Mouse (Mus musculus): ENCODE data around the gene Tmod4.

Tmod4 gene

GRCm38 (mm10) chr3:95135433-95136052 is 11.3 kb downstream of the Tmod4 start:
- in situ Hi-C loops (cut with MboI, MseI): loop anchor here (5.0 to 10.0 kb wide), 2 partner anchors 679 to 1208 kb away; partner anchors contain the start of gene Rprd2

DNA sequence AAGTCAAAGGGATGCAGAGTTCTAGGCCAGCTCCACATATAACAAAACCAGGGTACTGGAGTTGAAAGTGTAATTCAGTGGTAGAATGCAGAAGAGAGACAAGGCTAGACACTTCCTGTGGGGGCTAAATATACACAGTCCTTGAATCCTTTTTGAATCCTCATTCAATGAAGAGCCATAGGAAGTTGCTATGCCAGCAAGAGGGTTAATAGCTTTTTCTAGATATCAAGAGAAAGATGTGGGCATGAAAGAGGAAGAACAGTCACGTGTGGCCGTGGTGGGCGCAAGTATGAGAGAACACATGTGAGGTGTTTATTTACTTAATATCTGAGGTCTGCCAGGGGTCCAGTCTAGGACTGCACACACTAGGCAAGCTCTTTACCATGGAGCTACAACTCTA is 12.1 kb downstream of the Tmod4 start:
- in situ Hi-C loops (cut with MboI, MseI): loop anchor here (5.0 to 10.0 kb wide), 2 partner anchors 678 to 1209 kb away; partner anchors contain the start of gene Rprd2

DNA sequence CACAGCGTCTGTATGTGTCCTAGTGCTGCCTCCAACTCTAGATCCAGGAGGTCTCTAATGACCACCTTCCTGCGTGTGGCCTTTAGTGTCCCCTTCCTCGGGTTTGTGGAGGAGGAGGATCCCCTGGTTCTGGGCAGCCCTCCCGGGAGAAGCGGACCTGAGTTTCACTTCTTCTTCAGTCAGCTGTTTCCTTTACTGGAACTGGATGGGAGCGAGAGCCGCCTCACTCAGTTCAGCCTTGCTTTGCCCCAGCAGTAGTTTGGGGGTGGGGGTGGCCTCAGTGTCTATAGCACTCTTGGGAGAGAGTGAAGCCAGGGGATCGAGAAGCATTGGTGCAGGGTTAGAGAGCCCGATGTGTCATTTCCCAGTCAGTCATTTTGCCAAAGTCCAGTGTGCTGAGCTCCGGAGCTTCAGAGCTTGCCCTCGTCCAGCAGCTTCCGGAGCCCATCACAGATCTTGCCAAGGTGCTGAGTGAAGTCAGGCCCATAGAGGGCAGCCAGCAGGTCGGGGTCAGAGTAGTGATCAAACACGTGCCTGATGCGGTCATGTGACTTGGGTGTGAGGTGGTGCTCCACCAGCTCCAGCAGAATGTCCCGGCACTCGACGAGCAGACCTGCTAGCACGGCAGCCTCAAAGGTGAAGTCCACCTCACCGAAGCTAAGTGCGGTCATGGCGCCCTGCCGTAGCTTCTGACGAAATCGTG is 15.5 kb downstream of the Tmod4 start:
- in situ Hi-C loops (cut with MboI, MseI): loop anchor here (5.0 to 10.0 kb wide), 3 partner anchors 125 to 1212 kb away; partner anchors contain the start of gene Rprd2

GRCm38 (mm10) chr3:95140289-95140595 is 16.0 kb downstream of the Tmod4 start:
- in situ Hi-C loops (cut with MboI, MseI): loop anchor here (10.0 kb wide), 1 partner anchor 125 kb away; no protein-coding TSS in a partner anchor

GRCm38 (mm10) chr3:95140795-95141194 is 16.5 kb downstream of the Tmod4 start:
- in situ Hi-C loops (cut with MboI, MseI): loop anchor here (10.0 kb wide), 1 partner anchor 124 kb away; no protein-coding TSS in a partner anchor

DNA sequence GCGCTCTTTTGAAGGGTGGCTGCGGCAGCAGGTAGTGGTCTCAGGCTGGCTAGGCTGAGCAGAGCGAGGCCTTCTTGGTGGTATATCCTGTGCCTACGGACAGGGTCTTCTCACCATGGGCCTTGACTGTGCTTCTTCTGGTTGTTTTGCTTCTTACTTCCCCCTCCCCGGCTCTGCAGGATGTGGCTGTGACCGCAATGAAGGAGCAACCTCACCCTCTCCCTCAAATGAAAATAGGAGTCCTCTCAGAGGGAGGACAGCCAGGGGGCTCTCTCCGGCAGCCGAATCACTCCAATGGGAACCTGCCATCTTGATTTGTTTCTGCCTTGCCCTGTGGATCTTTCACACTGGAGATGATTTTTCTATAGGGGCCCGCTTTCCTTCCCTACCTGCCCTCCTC is 17.2 kb downstream of the Tmod4 start:
- in situ Hi-C loops (cut with MboI, MseI): loop anchor here (10.0 kb wide), 1 partner anchor 123 kb away; no protein-coding TSS in a partner anchor

- in situ Hi-C loops (cut with MboI, MseI): loop anchor here (10.0 kb wide), 1 partner anchor 123 kb away; no protein-coding TSS in a partner anchor
Measured at GRCm38 (mm10) chr3:95141952-95142616, 17.8 kb downstream of the Tmod4 start, which contains the start of gene Tnfaip8l2. Tnfaip8l2 (minus strand) TSS chr3:95142360.

- in situ Hi-C loops (cut with MboI, MseI): loop anchor here (10.0 kb wide), 1 partner anchor 122 kb away; no protein-coding TSS in a partner anchor
Measured at GRCm38 (mm10) chr3:95142617-95143011, 18.3 kb downstream of the Tmod4 start.

DNA sequence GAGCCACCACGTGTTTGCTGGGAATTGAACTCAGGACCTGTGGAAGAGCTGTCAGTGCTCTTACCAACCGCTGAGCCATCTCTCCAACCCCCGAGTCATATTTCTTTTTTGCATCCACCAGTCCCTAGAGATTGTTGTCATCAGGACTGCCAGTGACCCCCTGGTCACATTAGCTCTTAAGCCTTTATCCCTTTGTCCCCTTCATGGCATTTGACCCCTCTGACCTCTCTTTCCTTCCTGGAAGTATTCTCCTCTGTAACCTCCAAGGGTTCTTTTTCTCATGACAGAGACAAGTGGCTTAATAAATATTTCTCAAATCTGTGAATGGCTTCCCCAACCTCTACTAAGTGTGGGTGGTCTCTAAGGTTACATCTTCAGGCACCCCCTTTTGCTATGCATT is 23.6 kb downstream of the Tmod4 start:
- in situ Hi-C loops (cut with MboI, MseI): loop anchor here (10.0 kb wide), 1 partner anchor 117 kb away; no protein-coding TSS in a partner anchor

DNA sequence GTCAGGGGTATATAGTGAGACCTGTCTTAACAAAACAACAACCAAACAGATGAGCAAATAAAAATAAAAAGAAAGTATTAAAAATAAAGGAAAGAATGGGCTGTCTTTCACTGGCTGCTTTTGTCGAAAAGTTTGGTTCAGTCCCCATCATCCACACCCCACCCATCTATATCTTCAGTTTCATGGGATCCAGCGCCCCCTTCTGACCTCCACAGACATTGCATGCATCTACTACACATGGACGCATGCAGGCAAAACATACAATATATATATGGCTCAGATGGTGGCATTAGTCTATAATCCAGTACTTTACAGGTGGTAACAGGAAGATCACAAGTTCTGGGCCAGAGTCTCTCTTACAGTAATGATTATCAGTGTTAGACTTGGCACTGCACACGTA is 29.6 kb downstream of the Tmod4 start:
- in situ Hi-C loops (cut with MboI, MseI): no loop called here

DNA sequence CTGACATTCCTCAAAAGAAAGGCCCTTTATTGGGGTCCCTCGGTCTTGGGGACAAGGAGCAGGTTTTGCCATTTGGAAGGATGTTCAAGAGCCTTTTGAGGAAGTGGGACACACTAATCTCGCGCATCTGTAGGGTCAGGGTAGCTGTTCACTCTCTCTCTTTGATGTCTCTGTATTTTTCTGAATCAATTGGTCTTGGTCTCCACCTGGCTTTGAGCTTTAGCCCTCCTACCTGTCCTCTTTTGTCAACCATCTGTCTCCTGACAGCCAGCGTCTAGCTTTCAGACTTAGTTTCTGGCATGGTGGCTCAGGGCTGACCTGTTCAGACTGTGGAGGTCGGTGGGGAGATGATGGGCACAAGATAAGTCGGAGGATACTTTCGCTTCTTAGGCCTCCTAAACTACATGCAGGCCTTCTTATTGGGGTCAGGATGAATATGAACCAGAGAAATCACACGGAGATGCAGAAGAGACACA is 35.3 kb downstream of the Tmod4 start:
- in situ Hi-C loops (cut with MboI, MseI): no loop called here

- in situ Hi-C loops (cut with MboI, MseI): no loop called here
Measured at GRCm38 (mm10) chr3:95159987-95160963, 36.0 kb downstream of the Tmod4 start, which contains the start of gene Sema6c. Sema6c (plus strand) TSS chr3:95160457.

GRCm38 (mm10) chr3:95161041-95161551 is 36.8 kb downstream of the Tmod4 start:
- in situ Hi-C loops (cut with MboI, MseI): no loop called here

GRCm38 (mm10) chr3:95161618-95162344 is 37.5 kb downstream of the Tmod4 start:
- in situ Hi-C loops (cut with MboI, MseI): no loop called here

DNA sequence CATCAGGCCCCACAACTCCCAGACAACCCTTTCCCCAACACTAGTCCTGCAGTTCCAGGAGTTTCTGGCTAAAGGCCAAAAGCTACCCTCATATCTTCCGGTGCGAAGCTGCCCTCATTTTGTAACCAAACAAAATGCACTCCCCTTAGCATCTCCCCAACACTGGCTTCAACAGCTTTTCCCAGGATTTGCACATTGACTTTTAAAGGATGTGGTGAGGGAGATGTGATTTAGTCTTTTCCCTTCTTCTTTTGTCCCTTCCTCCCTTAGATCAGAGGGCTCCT is 38.0 kb downstream of the Tmod4 start:
- in situ Hi-C loops (cut with MboI, MseI): no loop called here

DNA sequence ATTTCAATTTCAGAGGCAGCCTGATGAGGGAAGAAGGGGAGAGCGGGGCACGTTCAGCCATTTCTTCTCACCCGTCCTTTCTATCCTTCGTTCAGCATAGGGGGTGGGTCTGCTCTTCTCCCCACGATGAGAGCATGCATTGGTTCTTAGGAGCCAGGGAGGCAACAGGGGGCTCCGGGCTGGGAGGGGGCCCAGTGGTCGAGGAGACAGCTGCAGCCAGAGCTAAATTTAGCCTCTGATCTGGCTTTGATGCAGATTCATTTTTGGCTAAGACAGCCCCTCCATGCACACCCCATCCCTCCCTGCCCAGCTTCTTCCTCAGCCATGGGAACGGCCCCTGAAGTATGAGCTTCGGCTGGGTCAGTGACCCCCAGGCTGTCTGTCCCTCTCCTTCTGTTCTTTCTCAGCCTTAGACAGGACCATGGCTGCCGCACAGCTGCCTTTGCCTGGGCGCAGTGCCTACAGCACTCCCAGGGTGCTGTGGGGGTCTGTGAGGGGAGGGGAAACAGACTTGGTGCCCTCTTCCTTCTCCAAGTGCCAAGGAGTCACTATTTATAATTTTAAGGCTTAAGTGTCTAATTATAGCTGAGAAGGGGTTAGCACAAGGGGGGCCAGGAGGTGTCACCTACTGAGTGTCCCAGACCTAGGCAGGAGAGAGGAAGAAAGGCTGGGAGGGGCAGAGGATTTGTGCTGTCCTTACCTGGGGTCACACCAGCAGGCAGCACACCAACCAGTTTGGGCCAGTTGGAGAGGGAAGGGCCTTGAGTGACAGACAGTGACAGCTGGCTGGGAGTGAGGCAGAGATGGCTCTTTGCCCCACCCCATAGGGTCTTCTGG is 39.4 kb downstream of the Tmod4 start:
- in situ Hi-C loops (cut with MboI, MseI): no loop called here

DNA sequence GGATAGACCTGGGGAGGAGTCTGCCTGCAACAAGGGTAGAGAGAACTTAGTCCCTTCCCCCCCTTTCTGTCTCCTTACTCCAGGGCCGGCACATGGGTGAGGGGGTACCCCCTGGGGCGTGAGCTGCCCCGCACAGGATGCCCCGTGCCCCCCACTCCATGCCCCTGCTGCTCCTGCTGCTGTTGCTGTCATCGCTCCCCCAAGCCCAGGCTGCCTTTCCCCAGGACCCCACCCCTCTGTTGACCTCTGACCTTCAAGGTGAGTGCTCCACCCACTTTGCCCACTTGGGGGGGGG is 39.9 kb downstream of the Tmod4 start:
- in situ Hi-C loops (cut with MboI, MseI): no loop called here

GRCm38 (mm10) chr3:95164840-95165239 is 40.6 kb downstream of the Tmod4 start:
- in situ Hi-C loops (cut with MboI, MseI): no loop called here

DNA sequence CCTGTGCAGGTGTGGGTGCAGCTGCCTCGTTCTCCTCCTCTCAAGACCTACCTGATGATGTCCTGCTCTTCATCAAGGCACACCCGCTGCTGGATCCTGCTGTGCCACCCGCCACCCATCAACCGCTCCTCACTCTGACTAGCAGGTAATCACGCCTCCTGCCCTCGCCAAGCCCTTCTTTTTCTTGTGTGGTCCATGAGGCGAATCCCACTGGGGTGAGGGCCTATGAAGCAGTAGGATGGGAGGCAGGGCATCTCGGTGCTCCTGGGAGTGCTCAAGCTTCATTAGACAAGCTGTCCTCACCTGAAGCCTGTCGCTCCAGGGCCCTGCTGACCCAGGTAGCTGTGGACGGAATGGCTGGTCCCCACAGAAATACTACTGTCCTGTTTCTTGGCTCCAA is 45.7 kb downstream of the Tmod4 start:
- in situ Hi-C loops (cut with MboI, MseI): no loop called here
